Mouse (Mus musculus): ENCODE measurements around the gene Ano4.

The Ano4 gene

DNA sequence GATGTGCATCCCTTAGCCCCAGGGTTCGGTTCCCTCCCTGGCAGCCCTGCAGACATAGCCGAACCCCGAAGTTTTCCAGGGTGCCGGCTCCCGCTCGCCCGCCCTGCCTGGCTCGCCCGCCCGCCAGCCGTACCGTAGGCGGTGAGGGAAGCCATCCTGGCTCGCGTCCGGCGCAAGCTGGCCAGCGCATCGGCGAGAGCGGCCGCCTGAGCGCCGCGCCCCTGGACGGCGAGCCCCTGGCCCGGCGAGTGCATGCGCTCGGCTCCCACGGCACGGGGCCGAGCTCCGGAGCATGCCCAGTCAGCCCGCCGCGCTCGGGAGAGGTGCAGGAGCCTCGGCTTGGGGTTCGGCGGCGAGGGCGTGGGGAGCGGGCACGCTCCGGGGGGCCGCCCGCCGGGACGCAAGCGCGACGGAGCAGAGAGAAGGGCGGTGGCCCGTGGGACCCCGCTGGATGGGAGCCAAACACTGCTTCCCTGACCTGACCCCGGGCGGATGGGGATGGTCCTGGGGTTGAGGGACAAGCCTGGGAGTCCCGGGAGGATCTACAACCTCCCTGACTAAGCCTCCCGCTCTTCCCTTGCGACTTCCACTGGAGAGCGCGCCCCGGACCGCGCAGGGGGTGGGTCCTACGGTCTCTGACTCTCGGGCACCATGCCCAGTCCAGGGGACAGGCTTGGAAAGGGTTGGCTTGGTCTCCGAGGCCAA lies at the start of gene Ano4:
Gene Ano4 (minus strand): TSS at position 272 of the 705 bp plus-strand sequence.
- DNase-seq (ENCODE audit: low spot score in 2 of 2), result no peak

DNA sequence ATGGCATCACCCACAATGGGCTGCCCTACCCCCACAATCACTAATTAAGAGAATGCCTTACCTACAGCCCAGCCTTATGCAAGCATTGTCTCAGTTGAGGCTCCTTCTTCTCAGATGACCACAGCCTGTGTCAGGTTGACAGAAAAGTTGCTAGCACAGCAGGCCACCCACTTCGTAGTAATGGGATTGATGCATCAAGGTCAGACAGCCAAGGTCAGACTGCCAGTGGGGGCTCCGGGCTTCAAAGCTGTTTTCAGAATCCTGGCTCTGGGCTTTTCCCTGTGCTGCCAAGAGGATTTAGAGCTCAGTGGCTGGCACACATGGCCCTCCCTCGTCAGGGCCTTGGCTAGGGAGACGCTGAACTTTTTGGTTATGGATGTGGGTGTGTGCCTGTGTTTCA lies 48.1 kb upstream of the Ano4 start:
- DNase-seq (ENCODE audit: low spot score in 2 of 2), result no peak

DNA sequence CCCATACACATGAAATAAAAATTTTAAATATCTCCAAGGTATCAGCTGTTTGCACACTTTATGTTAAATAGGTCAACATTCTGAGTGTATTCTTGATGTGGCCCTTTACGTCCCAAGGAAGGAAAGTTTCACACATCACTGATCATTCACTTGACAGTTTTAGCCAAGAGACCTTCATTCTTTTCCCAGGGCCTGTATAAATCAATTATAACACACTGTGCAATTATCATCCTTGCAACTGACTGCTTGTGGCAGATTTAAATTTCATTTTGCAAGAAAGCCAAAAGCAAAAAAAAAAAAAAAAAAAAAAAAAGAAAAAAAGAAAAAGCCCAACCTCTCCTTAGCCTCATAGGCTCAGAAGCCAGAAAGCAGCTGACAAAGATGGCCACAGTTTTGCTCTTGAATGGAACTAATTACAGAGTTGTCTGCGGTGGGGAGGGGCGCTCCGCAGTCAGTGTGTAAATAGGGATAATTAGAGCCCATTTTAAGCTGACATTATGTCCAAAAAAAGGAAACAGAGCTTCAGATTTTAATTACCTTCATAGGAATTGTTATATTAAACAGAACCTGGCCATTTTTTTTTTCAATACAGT lies 47.1 kb upstream of the Ano4 start:
- DNase-seq (ENCODE audit: low spot score in 2 of 2), result no peak

DNA sequence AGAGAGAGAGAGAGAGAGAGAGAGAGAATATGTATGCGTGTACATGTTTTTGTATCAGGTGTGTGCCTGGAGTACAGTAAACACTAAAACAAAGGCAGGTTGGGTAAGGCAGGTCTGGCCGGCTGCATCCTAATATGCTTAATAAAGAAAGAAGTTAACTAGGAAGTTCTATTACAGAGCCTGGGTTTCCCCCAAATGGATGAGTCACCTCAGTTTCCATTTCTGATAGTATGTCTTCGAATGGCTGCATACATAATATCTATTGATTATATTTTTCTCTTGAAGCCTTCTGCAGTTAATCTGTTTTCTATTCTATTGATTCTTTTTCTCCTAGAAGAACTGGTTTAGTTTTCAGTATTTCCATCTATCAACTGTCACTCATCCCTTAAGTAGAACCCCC lies 41.9 kb upstream of the Ano4 start:
- no peak for DNase-seq (ENCODE audit: low spot score in 2 of 2)

DNA sequence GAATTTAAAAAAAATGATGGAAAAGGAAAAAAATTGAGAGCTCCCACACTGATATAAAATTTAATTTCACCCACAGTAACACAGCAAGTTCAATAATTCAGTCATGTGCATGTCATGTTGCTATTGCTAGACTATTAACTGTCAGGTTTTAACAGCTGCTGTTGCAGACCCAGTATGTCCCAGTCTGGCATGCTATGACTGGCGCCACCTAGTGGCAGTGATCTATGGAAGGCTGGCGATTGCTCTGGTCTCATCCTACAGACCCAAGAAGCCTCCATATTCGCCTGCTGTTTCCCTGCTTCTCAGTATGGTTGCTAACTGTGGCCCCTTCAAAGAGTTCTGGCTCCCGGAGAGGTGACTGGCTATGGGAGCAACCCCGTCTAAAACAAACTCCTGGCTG lies 38.9 kb upstream of the Ano4 start:
- DNase-seq (ENCODE audit: low spot score in 2 of 2), result peak; percentile 49 to 62

DNA sequence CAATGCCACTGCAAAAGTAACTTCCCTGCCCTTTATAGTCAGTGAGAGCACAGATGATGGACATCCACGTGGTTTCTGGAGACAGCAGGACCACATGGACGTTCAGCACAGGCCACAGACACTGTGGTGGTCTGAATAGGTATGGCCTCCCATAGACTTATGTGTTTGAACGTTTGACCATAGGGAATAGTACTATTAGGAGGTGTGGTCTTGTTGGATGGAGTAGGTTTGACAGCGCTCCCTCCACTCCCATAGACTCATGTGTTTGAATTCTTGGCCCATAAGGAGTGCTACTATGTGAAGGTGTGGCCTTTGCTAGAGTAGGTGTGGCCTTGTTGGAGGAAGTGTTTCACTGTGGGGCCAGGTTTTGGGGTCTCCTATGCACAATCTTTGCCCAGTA lies 33.2 kb upstream of the Ano4 start:
- DNase-seq (ENCODE audit: low spot score in 2 of 2), result no peak

DNA sequence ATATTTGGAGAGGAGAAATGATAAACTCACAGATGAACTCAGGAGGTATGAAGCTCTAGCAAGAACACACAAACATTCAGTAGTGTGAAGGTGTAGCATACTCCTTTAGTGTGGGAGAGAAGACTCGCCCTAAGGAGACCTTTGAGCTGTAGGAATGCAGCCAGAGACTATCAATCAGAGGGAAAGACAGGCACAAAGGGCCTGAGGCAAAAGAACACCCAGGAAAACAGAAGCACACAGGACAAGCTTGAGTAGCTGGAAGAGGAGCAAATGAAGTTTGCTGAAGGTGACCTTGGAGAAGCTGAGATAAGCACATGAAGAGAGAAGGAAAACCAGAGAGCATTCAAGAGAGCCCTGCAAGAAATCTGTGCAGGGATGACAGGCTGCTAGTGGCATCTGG lies 25.5 kb upstream of the Ano4 start:
- DNase-seq (ENCODE audit: low spot score in 2 of 2), result no peak

DNA sequence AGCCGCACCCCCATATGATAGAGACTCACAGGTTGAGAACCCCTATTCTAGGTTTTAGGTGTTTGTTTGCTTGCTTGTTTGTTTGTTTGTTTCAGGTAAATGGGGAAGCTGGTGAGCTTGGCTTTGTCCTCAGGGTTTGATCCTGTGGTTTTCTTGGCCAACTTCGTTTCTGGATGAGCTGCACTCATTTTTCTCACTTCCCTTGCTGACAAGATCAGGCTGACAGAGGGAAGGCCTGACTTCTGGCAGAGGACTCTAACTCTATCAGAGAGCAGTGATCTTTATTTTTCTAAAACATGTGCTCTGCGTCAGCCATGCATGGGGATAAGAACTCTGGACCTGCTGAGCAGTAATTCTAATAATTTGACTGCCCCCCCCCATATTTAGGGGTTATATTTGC lies 14.4 kb upstream of the Ano4 start:
- no peak for DNase-seq (ENCODE audit: low spot score in 2 of 2)

DNA sequence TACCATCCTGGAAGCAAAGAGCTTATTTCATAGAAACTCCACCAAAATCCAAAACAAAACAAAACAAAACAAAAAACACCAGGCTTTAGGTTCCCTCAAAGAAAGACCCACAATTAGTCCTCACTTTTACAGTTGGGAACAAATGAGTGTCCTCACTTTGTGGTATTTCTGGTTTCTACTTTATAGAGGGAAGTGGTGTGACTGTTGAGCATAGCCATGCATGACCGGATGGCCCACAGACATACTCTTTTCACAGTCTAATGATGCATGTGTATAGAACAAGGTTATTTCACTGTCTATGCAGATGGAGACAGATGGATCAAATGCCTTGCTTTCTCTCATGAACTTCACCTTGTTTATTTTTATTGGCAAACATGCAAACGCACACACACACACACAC lies 10.1 kb upstream of the Ano4 start:
- no peak for DNase-seq (ENCODE audit: low spot score in 2 of 2)

DNA sequence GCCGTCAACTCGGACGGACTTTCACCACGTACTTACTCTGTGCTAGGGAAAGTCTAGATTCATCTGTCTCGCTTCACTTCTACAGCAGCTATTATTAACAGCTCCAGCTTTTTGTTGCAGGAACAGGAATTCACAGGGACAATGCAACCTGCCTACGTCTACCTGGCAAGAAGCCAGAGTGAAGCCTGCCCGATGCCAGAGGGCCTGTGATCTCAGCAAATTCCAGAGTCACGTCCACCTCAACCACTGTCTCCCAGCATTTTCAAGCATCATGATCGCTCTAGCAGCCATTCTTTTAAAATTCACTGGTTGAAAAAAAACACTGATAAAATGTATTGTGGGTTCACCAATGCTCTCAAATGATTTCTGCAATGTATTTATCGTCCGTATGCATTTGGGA lies 6.9 kb upstream of the Ano4 start:
- no peak for DNase-seq (ENCODE audit: low spot score in 2 of 2)

DNA sequence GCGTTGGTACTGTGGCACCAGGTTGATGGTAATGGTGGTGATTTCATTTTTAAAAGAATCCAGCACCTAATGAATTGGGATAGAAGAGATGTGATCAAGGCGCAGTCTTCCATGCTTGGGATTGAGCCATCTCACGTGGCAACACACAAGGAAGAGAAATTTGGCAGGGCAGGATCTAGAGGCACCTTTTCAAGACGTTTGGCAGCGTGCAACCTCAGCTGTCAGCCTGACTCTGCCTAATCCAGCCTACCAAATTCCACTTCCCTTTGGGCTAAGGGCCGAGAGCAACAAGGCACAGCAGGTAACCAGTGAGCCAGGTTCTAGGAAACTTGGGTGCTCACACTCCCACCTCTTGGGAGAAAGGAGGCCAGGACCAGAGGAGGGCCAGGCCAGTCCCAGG lies 1.0 kb upstream of the Ano4 start:
- DNase-seq (ENCODE audit: low spot score in 2 of 2), result no peak

DNA sequence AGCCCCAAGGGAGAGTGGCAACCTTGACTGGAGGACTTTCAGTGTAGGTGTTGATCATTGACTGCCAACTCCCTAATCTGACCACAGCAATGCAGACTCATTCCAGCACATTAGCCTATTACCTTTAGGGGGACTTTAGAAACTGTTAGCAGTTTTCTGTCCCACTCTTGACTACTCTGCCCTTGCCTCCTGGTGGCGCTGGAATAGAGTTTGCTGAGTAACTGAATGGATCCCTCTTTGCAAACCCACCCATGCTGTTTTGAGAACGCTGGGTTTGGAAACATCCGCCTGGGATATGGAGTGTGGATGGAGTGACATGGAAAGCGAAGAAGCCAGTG lies 603 bp upstream of the Ano4 start:
- DNase-seq (ENCODE audit: low spot score in 2 of 2), result no peak

DNA sequence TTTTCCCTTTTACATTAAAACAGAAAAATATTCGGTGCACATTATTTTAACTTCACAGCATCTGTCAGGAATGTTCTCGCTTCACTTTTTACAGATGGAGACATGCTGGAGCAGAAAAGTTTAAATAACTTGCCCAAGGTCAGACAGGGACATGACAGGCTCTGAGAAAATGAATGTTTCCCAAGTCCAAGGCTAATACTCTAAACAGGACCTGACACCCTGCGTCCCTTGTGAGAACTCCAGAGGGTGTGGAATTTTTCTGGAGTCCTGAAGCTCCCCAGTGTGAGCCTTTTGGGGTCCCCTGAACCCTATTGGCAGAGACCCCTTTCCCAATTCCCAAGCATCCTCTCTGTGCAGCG lies 451 bp downstream of the Ano4 start:
- DNase-seq (ENCODE audit: low spot score in 2 of 2), result no peak

DNA sequence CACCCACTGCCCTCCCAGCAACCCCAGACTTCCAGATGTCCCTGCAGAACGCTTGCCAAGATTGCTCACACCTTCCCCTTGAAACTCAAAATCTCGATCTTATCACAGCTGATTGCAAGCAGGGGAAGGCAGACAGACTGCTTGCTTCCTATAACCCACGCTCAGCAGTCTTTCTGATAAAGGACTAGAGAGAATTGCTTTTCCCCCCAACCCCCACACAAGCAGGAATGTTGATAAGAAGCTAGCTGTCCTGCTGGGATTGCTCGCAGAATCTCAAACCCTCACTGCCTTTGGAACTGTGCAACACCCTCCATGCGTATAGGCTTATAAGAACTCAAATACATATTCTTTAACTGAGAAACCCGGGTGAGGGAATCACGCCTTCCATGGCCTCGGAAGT lies 846 bp downstream of the Ano4 start:
- DNase-seq (ENCODE audit: low spot score in 2 of 2), result no peak

DNA sequence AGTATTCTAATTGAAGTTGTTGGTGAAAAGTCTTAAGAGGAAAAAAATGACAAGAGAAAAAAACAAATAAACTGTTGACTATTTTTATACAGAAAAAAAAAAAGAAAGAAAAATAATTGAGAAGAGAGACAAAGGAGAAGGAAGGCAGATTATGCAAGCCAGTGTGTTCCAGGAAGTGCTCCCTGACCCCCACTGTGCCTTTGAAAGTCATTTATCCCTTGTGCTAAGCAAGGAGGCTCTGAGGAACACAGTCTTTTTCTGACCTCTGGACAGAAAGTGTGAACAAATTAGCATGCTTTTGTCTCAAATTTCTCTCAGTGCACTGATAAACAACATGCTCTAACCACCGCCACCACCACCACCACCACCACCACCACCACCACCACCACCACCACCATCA lies 14.3 kb downstream of the Ano4 start:
- no peak for DNase-seq (ENCODE audit: low spot score in 2 of 2)

DNA sequence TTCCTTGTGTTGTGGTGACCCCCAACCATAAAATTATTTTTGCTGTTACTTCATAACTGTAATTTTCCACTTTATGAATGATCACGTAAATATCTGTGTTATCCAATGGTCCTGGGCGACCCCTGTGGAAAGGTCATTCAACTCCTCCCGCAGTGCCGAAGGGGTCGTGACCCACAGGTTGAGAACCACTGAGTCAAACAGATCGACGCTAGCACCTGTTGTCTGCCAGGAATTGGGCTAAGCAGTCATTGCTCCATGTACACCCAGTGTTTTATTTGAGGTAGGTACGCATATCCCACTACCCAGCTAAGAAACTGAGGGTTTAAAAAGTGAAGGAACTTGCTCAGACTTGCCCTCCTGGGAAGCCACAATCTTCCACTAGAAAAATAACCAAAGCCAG lies 14.8 kb downstream of the Ano4 start:
- DNase-seq (ENCODE audit: low spot score in 2 of 2), result no peak

DNA sequence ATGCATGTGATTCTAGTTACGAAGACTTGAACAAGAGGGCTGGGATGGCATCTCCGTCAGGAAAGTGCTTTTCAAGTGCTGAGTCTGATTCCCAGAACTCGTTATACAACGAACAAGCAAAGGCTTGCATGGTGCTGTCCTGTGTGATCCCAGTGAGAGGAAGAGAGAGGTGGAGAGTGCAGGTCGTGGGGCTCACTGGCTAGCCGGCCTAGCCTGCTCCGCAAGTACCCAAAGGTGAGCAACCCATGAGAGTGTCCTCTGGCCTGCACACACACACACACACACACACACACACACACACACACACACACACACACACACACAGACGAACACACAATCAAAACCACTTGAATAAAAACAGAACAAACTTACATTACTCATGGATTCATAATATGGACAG lies 15.7 kb downstream of the Ano4 start:
- no peak for DNase-seq (ENCODE audit: low spot score in 2 of 2)

DNA sequence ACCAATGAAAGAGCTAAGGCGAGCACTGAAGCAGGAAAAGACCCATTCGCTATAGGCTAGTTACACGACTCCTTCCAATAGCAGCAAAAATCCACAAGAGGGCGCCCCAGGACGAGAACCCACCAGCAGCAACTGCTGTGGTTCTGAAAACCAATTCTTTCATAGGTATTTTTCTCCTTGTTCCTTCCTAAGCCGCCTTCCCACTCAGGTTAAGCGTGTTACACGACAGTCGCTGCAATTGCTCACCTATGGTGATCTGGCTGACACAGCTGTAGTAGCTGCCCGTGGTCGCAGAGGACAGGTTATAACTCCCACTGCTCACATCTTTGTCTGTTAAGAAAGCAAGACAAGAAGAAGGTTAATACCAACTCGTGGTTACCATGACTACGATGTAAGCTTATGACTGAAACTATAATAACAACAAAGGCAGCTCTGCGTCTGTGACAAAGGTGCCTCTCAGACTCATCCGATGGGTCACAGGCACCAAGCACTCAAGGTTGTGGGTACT lies 17.5 kb downstream of the Ano4 start:
- DNase-seq (ENCODE audit: low spot score in 2 of 2), result peak; percentile 2 to 30

DNA sequence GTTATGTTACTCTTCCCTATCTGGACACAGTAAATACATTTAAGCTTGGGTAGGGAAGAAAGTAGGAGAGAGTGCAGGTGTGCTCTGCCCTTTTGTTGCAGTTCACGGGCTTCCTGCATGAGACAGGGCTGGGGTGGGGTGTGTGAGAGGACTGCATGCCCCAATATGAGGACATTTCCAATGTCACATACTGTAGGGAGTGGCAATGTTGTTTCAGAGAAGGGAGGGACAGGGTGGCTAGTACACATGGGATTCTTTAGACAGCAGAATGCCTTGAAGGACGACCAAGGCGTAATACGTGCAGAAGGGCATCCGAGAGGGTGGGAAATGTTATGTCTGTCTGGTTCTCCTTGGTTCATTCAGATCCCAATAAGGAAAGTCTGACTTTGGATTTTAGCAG lies 18.2 kb downstream of the Ano4 start:
- DNase-seq (ENCODE audit: low spot score in 2 of 2), result no peak

DNA sequence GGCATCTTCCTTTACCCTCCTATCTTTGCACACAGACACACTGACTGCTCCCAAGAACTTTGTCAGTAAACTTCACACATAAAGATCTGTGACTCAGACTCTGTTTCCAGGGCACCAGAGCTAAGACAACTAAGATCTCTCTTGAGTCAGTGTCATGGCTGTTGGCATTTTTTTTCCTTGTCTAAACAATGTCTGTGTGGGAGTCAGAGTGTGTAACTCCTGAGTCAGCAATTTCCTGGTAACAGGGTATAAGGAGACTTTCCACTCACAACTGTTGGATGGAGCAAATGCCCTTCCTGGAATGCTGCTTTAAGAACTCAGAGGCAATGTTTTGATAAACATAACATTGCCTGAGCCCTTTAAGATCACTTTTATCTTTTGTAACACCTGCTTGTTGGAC lies 37.0 kb downstream of the Ano4 start:
- no peak for DNase-seq (ENCODE audit: low spot score in 2 of 2)

DNA sequence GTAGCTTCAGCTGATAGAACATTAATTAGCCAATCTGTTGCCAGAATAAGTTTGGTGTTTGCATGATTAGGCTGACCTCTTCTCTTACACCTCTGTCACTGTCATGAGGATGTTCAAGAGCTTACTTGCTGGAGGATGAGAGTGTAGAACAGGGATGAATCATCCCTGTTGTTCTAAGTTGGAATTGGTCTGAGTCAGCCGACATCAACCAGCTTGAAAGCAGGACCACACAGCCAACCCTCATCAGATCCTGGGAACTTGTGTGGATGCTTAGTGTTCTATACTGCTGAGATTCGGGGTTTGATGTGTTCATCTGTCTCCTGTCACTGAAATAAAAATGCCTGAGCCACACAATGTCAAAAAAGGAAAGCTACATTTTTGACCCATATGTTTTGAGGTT lies 44.2 kb downstream of the Ano4 start:
- no peak for DNase-seq (ENCODE audit: low spot score in 2 of 2)

DNA sequence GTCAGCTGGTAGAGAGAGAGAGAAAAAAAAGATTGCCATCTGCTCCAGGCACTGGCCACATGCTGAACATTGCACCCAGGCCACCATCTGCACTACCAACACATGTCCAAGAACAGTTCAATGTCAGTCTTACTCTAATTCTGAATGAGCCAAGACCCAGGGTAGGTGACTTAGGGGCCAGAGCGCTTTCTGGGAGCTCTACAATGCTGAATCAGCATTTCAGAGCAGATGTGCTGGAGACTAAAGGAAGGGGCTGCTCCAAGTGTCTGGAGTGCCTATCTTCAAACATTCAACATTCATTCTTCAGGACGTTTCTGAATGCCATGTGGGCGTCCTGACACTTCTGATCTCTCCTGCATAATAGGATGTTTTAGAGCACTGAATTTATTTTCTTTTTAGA lies 51.8 kb downstream of the Ano4 start:
- no peak for DNase-seq (ENCODE audit: low spot score in 2 of 2)

DNA sequence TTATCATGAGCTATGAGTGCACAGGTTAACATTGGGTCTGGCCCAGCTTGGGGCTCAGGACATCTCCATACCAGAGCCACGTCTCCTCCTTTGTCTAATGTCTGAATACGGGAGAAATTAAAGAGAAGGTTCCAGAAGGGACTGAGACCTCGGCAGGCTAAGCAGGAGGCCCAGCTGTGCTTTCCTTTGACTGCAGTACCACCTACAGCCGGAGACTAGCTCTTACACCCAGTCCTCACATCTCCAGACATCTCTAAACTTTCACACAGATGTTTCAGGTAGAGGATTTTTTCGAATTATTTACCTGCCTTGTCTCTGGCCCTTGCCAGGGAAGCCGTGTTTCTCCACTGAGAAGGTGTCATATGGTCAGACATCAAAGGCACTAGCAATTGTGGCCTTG lies 53.9 kb downstream of the Ano4 start:
- no peak for DNase-seq (ENCODE audit: low spot score in 2 of 2)

DNA sequence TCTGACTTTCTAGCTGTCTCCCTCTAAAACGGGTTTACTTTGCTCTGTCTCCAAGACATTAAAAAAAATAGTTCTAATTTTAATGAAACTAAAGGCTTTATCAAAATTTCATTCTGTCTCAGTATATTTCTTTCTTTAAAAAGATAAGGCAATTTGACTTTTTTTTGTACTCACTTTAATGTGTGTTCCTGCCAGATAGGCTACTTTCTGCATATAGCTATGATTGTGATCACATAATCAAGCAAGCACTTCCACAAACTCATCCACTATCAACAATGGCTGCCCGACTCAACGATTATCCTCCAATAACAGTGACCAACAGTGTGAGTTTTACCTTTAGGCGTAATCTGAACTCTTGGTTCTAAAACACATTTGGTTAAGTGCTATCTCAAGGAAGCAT lies 55.3 kb downstream of the Ano4 start:
- no peak for DNase-seq (ENCODE audit: low spot score in 2 of 2)

Data from natural killer cell, adult 2 months (primary cell).